Mouse (Mus musculus): ENCODE measurements at regions not wholly inside any gene's neighbourhood (a gene's known extent, or its start where the extent isn't known, plus 50 kb on each side); places are given as distances from the start of the nearest gene placed in this dataset.

DNA sequence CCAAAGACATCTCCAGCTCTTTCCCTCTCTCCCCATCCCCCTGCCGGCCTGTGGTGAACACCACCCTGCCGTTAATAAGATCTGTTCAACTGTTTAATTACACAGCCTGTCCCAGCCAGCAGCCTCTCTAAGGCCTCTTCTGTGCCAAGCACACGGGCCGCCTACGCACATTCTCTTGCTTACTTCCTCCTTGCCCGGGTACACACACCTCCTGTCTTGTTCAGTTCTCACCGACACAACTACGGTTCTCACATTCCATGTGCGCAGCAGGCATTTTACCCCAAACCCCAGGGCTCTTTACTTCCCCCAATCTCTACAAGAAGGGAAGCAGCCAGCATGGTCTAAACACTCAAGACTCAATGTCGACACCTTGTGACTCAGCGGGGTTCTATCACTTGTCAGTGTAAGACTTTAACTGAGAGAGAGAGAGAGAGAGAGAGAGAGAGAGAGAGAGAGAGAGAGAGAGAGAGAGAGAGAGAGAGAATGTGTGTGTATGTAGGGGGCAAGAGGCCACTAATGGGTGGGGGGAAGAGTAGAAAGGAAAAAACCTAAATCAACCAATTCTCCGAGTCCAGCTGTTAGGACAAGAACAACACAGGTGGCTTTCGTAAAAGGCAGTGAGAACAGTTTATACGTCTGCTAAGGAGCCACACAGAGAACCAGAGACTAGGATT lies 120.8 kb upstream of the Klf14 start:
- no peaks in the 10 kb centered on the region for H3K9me3 ChIP-seq
- no peak for ATAC-seq (ENCODE audit: low FRiP score)
- 82% methylated on average over 14 of the region's 14 CpGs for WGBS
- peaks cover 9% of the 10 kb centered on the region for H3K4me1 ChIP-seq (replicated peaks)
- no peak overlapping the region for H3K4me3 ChIP-seq
- H3K4me2 ChIP-seq: no peak overlapping the region
- H3K27me3 ChIP-seq: 0 out of 2 replicates have a peak, but pooled peaks cover 4% of the 10 kb centered on the region
- H3K36me3 ChIP-seq: no peaks in the 10 kb centered on the region
- no peak overlapping the region for H3K27ac ChIP-seq
- H3K9ac ChIP-seq: no peak overlapping the region

DNA sequence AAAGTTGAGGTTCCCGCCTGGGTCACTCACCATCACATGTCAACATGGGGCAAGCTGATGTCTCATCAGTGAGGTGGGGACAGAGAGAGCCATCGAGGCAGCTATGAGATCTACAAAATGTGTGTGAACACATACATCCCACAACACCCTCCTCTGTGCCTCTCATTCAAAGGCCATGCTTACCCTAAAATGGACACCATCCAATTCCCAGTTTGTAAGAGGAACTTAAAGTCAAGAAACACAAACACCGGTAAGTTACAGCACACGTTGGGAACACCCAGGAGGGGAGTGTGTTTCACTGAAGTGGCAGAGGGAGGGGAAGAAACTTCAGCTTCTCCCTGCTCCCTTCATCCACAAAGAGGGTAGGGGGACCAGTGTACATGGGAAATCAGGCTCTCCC lies 121.4 kb upstream of the Klf14 start:
- Histone ChIP-seq H3K4me3 (no peak overlapping the region), H3K36me3 (no peaks in the 10 kb centered on the region), H3K9ac (no peak overlapping the region), H3K9me3 (no peaks in the 10 kb centered on the region), H3K4me1 (replicated peaks) (peaks cover 9% of the 10 kb centered on the region), H3K4me2 (no peak overlapping the region), H3K27ac (no peak overlapping the region), H3K27me3 (0 out of 2 replicates have a peak, but pooled peaks cover 4% of the 10 kb centered on the region)
- 91% methylated on average over 4 of the region's 4 CpGs for WGBS
- no peak for ATAC-seq (ENCODE audit: low FRiP score)

GRCm38 (mm10) chr6:31080691-31081090 lies 121.8 kb upstream of the Klf14 start:
- ATAC-seq (ENCODE audit: low FRiP score): no peak
- Histone ChIP-seq H3K9me3 (no peaks in the 10 kb centered on the region), H3K36me3 (no peaks in the 10 kb centered on the region), H3K4me2 (no peak overlapping the region), H3K9ac (no peak overlapping the region), H3K4me3 (no peak overlapping the region), H3K4me1 (replicated peaks) (peaks cover 5% of the 10 kb centered on the region), H3K27me3 (0 out of 2 replicates have a peak, but pooled peaks cover 4% of the 10 kb centered on the region), H3K27ac (no peak overlapping the region)
- 89% methylated on average over 9 of the region's 9 CpGs for WGBS

DNA sequence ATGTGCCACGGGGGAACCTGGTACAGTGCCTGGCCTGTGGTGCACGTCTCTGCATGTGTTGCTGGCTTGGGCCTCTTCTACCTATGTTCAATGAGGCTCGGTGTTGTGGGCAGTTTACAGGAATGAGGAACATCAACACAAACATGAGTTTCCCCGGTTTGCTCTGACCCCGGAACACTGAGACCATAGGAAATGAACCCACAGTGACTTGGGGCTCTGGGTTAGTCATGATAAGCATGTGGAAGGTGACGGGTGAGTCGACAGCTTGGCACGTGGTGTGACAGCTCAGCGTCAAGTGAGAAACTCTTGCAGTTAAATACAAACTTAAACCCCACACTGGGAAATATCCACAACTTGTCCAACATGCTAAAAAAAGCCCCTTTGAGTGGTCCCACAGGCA lies 122.4 kb upstream of the Klf14 start:
- Histone ChIP-seq H3K9me3 (no peaks in the 10 kb centered on the region), H3K9ac (no peak overlapping the region), H3K4me1 (replicated peaks) (peaks cover under 1% of the 10 kb centered on the region; the same call in 1 of the 2 replicates), H3K4me2 (no peak overlapping the region), H3K27me3 (0 out of 2 replicates have a peak, but pooled peaks cover 4% of the 10 kb centered on the region), H3K27ac (no peak overlapping the region), H3K4me3 (no peak overlapping the region), H3K36me3 (no peaks in the 10 kb centered on the region)
- ATAC-seq (ENCODE audit: low FRiP score): no peak
- 87% methylated on average over 9 of the region's 9 CpGs for WGBS

DNA sequence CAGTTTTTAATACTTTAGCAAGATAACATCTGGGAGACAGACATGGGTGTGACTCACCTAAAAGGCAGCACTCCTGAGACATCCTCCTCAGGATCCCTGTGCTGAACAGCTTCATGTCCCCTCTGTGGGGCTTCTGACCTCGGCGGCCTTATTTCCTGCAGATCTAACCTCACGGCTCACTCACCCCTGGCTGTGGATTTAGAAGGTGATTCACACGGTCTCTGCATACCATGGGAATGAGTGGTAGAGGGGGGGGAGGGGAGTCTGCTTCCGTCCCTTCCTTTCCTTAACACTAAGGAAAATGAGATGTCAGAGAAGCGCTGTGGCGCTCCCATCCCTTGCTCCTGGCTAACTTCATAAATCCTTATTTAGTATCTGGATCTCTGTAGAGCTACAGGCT lies 123.1 kb upstream of the Klf14 start:
- Histone ChIP-seq H3K27ac (no peak overlapping the region), H3K36me3 (no peaks in the 10 kb centered on the region), H3K4me2 (no peak overlapping the region), H3K9me3 (no peaks in the 10 kb centered on the region), H3K27me3 (0 out of 2 replicates have a peak, but pooled peaks cover 4% of the 10 kb centered on the region), H3K4me1 (replicated peaks) (no peaks in the 10 kb centered on the region), H3K9ac (no peak overlapping the region), H3K4me3 (no peak overlapping the region)
- no peak for ATAC-seq (ENCODE audit: low FRiP score)
- WGBS: 80% methylated on average over 7 of the region's 7 CpGs

GRCm38 (mm10) chr6:31082613-31083470 lies 124.0 kb upstream of the Klf14 start:
- 84% methylated on average over 10 of the region's 10 CpGs for WGBS
- no peak overlapping the region for H3K9ac ChIP-seq

DNA sequence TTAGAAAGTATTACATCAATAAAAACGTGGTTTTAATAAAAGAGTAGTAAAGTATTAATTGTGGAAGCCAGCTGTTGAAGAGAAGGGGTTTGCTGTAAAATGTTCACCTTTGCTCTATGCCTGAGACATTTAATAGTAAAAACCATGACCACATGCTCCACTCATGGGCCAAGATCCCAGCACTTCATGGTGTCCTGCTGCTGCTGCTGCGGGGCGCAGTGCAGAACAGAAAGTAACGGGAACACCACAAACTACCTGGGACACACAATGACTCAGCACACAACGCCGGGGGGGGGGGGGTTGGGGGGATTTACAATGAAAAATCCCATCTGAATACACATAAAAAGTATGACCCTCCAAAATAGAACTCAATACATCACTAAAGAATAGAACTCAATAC lies 124.8 kb upstream of the Klf14 start:
- 84% methylated on average over 6 of the region's 6 CpGs for WGBS
- Histone ChIP-seq H3K9ac (no peak overlapping the region), H3K4me3 (no peak overlapping the region), H3K36me3 (no peaks in the 10 kb centered on the region), H3K9me3 (no peaks in the 10 kb centered on the region), H3K27me3 (peaks cover 7% of the 10 kb centered on the region; the same call in 1 of the 2 replicates), H3K4me1 (replicated peaks) (peaks cover 14% of the 10 kb centered on the region), H3K27ac (no peak overlapping the region), H3K4me2 (no peak overlapping the region)
- ATAC-seq (ENCODE audit: low FRiP score): no peak

More at GRCm38 (mm10) chr6:31082613-31083470, 124.0 kb upstream of the Klf14 start:
- Histone ChIP-seq H3K9me3 (no peaks in the 10 kb centered on the region), H3K27me3 (peaks cover 7% of the 10 kb centered on the region; the same call in 1 of the 2 replicates), H3K27ac (no peak overlapping the region), H3K4me3 (no peak overlapping the region), H3K36me3 (no peaks in the 10 kb centered on the region), H3K4me1 (replicated peaks) (peaks cover 6% of the 10 kb centered on the region), H3K4me2 (no peak overlapping the region)
- ATAC-seq (ENCODE audit: low FRiP score): no peak

GRCm38 (mm10) chr6:31085063-31085759 lies 126.3 kb upstream of the Klf14 start:
- Histone ChIP-seq H3K9me3 (no peaks in the 10 kb centered on the region), H3K4me2 (no peak overlapping the region), H3K9ac (no peak overlapping the region), H3K27ac (no peak overlapping the region), H3K36me3 (no peaks in the 10 kb centered on the region), H3K4me1 (replicated peaks) (peaks cover 28% of the 10 kb centered on the region), H3K27me3 (peaks cover 7% of the 10 kb centered on the region; the same call in 1 of the 2 replicates), H3K4me3 (no peak overlapping the region)
- 95% methylated on average over 8 of the region's 8 CpGs for WGBS
- no peak for ATAC-seq (ENCODE audit: low FRiP score)

- no peak for ATAC-seq (ENCODE audit: low FRiP score)
- Histone ChIP-seq H3K27ac (no peak overlapping the region), H3K9ac (no peak overlapping the region), H3K4me2 (no peak overlapping the region), H3K4me1 (replicated peaks) (peaks cover 28% of the 10 kb centered on the region), H3K9me3 (no peaks in the 10 kb centered on the region), H3K36me3 (no peaks in the 10 kb centered on the region), H3K4me3 (no peak overlapping the region), H3K27me3 (peaks cover 7% of the 10 kb centered on the region; the same call in 1 of the 2 replicates)
- WGBS: 63% methylated on average over 9 of the region's 9 CpGs
Measured at GRCm38 (mm10) chr6:31085760-31086108, 126.9 kb upstream of the Klf14 start.

DNA sequence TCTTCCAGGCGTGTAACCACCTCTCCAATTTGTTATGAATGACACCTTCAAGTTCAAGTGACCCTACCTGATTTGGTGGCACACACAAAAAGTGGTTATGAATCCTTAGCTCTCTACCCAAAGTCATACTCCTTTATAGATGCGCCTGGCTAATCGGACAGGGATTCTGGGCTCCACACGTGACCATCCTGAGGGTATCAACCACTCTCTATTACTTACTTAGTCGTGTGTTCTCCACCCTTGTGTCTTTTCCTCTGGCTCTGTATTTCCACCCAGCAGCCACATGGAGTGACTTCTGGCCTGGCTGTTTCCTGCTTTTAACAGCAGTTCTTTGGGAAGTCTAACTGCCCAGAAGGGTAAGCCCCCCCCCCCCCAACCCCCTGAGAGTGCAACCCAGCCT lies 127.4 kb upstream of the Klf14 start:
- ATAC-seq (ENCODE audit: low FRiP score): no peak
- H3K4me3 ChIP-seq: no peak overlapping the region
- H3K36me3 ChIP-seq: no peaks in the 10 kb centered on the region
- H3K9me3 ChIP-seq: no peaks in the 10 kb centered on the region
- no peak overlapping the region for H3K4me2 ChIP-seq
- WGBS: 85% methylated on average over 5 of the region's 5 CpGs
- peaks cover 7% of the 10 kb centered on the region; the same call in 1 of the 2 replicates for H3K27me3 ChIP-seq
- no peak overlapping the region for H3K9ac ChIP-seq
- H3K4me1 ChIP-seq (replicated peaks): peaks cover 28% of the 10 kb centered on the region
- no peak overlapping the region for H3K27ac ChIP-seq

DNA sequence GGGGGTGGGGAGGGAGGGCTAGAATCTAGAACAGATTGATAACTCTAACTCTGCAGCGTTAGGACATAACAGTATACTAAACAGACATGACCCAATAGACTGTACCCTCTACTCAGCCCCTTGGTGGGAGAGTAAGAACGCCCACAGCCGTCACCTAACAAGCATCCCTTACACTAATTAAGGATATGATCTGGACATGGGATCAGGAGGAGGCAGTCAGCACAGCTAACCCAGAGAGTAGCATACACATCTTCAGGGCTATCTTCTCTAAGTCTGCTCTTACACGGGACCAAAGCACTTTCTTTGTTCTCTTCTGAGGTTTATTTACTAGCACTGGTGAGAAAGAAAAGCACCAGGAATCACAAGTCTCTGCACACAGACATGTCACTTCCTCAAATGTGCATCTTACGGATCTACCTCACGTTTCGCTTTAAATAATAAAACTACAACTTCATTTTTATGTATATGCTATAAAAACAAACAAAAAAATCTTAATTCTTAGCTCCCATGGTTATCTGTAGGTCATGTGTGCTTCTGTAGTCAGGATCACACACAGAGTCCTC lies 128.0 kb upstream of the Klf14 start:
- no peak for ATAC-seq (ENCODE audit: low FRiP score)
- H3K9me3 ChIP-seq: no peaks in the 10 kb centered on the region
- H3K36me3 ChIP-seq: no peaks in the 10 kb centered on the region
- H3K4me3 ChIP-seq: no peak overlapping the region
- peaks cover 28% of the 10 kb centered on the region for H3K4me1 ChIP-seq (replicated peaks)
- peaks cover 7% of the 10 kb centered on the region; the same call in 1 of the 2 replicates for H3K27me3 ChIP-seq
- no peak overlapping the region for H3K9ac ChIP-seq
- 85% methylated on average over 7 of the region's 7 CpGs for WGBS
- H3K4me2 ChIP-seq: no peak overlapping the region
- H3K27ac ChIP-seq: no peak overlapping the region

DNA sequence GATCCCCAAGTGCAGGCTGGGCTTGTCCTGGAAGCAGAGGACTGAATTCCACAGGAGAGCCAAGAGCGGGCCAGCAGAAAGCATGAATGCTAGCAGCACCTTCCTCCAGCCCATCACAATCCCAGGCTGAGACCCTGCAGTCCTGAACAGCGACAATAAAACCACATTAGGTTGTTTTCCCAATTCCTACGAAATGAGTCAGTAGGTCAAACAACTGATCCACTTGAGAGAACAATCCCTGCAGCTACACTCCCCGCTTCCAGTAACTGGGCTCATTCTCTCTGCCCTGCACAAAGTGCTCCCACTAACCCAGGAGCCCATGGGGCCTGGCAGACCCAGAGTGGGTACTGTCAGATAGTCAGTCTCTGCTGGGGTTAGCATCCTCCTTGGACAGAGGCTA lies 128.6 kb upstream of the Klf14 start:
- Histone ChIP-seq H3K27me3 (peaks cover 7% of the 10 kb centered on the region; the same call in 1 of the 2 replicates), H3K4me2 (no peak overlapping the region), H3K9me3 (no peaks in the 10 kb centered on the region), H3K36me3 (no peaks in the 10 kb centered on the region), H3K4me1 (replicated peaks) (peaks cover 28% of the 10 kb centered on the region), H3K4me3 (no peak overlapping the region), H3K27ac (no peak overlapping the region), H3K9ac (no peak overlapping the region)
- ATAC-seq (ENCODE audit: low FRiP score): no peak
- 62% methylated on average over 4 of the region's 4 CpGs for WGBS

Data from hindbrain, embryonic 13.5 days (tissue).